Mouse (Mus musculus) adrenal gland, adult (tissue): ENCODE data around the gene Tmem140.

Experiments
- DNase-seq, 2 experiments: peaks; one replicate each; pipeline ENCODE4 v3.0.0; 2022 to 2023; ENCODE audit warnings: low spot score in 1 of 2; ENCODE audit not compliant: inconsistent age in 2 of 2

Gene Tmem140

DNA sequence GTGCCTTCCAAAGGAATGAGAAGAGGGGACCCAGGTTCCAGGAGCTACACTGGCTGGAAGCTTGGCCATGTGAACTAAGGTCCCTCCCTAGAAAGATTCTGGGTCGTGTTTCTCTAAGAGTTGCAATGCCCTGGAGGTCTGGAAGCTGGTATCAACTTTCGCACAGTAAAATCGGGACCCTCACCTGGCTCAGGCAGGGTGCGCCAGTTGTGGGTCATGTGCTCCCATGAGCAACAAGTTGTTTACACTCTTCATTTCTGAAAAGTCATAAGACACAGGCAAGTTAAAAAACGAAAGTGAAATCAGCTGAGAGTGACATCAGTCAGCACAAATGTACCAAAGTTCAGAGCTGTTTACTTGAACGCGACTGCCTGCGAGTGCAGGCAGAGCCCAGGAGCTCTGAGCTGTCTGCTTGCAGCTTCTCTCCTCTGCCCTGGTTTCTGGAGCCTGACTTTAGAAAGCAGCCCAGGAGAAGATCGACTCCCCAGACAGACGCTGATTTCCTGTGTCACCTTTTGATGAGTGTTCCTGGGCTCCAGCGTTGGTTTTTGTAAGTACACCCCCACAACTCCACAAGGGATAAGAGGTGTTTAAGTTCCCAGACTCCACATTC is at the start of gene Tmem140:
TSS of gene Tmem140 (plus strand) at position 356 of the 613 bp plus-strand sequence.
- peak; percentile 64 to 90 for DNase-seq

DNA sequence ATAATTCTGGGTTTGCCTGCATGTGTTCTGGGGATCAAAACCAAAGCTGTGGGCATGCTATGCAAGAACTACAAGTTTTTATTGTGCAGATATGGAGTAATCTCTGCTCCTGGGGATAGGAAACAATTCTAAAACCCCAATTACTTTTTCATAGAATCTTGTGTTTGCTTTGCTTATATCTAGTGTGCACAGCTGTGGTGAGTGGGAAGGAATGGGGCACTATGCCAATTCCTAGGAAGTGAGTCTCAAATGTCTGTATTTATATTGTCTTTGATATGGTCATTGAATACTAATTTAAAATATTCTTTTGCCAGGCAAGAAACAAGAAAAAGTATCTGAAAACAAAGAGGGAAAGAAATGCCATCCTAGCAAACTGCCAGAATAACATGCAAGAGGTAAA is 38.5 kb upstream of the Tmem140 start:
- no peak for DNase-seq

DNA sequence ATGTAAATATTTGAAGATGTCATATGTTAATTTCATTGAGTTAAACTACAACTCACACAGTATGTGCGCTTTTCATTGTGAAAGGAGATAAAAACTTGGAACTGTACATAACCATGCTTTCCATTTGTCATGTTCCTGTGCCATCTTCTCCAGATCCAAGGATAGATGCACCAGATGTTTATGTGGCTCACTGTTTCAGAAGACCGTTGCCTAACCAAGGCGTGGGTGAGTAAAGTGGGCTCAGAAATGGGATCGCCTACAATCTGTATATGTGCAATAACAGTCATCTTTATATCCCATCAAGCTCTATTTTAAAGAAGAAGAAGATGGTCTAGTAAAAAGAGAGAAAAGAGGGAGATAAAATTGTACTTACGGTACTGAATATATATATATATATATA is 30.6 kb upstream of the Tmem140 start:
- no peak for DNase-seq

DNA sequence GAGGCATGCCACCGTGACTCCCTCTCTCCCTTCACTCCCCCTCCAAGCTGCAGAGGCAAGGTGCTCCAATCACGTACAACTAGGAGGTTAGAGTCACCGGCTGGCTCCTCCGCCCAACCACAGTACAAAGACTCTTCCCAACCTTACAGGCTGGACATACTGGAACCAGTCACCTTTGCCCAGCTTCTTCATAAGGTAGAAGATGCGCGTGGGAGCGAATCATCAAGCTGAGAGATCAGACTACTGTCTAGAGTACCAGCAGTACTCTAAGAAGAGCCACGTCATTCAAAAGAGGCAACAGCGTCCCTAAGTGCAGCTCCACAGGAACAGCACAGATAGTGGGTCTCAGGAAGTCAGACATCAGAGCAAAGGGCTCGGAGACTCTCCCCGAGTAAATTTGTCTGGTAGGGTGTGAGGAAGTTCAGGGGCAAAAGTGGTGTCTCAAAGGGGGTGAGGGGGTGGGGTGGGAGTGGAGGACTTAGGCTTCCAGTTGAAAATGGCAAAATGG is 1.3 kb upstream of the Tmem140 start:
- peak in 1 of 2 experiments; percentile 29 for DNase-seq

DNA sequence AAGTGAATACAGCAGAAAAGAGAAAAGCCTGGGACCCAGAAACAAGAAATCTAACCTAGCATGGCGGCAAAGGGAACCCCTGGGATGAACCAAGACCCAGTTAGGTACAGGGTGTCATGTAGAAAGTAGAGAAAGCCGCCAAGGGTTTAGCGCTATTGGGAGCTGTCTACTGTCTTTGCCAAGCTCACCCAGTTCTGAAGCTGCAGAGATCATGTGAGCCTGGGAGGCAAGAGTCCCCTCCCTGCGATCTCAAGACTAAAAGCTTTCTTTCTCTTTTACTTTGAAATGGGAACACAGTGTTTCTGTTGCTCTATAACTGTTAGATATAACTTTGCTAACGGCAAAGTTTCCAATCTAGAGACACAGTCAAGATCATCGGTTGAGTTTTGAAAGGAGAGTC is 565 bp upstream of the Tmem140 start:
- DNase-seq: peak; percentile 55 to 76

DNA sequence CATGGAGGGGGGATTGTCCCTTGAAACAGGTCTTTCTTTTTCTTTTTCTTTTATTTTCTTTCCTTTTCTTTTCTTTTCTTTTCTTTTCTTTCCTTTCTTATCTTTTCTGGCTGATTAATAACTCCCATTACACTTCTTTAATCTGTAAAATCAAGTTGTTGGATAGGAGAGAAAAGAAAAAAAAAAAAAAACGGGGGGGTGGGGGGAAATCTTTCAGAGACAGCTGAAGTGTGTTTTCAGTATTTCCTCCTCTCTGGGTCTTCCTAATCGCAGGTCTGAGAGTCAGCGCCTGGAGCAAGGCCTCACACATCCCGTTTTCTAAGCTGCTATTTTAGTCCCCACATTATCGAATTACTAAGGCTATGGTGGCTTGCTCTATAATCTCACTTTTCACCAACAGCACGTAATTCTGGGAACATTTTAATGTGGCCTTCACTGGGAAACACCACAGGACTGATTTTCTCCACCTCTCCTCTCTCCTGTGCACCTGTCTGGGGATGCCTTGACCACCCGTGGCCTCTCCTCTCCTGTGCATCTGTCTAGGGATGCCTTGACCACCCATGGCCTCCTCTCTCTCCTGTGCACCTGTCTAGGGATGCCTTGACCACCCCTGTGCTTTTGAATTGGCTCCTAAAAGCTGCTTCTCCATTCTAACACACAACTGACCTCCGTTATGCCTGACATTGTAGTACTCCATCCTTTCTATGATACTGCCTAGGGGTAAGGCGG is 1.0 kb downstream of the Tmem140 start:
- DNase-seq: no peak

DNA sequence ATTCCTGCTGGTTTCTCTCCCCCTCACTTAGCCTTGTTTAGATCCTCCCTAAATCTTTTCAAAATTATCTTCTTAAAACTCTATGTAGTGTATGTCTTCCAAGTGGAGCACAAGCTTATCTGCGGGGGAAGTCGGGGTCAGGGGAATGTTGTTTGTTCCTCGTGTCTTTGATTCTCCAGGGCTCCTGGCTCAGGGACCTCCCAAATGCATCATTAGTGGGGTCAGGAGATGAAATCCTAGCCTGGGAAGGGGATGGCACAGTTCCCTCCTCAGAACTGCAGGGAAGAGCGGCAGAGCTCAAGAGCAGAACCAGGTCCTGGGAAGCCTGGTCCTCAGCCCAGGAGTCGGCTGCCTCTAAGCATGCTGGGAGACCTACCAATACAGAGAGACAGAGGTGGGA is 2.3 kb downstream of the Tmem140 start:
- peak in 1 of 2 experiments; percentile 67 for DNase-seq

DNA sequence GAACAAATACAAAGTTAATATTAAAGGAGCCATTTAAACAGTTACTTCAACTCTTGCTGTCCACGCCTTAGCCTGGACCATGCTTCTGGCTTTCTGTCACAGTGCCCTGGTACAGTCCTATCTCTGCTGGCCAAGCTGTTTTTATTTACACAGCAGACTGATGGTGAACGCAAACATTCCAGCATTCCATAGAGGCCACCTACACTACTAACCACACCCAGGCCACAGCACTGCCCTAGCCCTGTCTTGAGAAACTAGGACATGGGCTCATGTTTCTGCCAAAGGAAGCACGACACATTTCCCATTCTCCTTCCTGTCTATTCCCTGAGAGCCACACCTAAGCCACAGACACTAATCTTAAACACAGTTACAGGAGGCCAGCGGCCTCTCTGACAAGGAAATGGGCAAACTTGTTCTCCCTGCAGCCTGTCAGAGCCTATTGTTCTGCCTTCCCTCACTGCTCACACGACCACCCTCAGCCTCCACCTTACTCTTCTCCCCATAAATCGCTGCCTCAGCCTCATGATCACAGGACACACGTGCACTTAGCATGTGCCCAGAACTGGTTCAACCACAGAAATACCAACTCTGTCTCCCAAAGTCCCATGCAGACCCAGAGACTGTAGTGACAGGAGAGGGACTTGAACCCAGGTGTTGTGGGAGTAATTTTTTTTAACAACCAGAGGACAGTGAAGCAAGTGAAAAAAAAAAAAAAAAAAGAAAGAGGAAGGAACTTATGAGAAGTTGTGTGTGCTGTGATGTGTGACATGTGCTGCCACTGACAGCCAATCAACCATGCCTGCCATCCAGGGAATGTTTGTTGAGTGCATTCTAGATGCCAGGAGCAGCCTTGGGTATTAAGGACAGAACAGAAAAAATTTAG is 3.0 kb downstream of the Tmem140 start:
- DNase-seq: peak; percentile 38 to 66

DNA sequence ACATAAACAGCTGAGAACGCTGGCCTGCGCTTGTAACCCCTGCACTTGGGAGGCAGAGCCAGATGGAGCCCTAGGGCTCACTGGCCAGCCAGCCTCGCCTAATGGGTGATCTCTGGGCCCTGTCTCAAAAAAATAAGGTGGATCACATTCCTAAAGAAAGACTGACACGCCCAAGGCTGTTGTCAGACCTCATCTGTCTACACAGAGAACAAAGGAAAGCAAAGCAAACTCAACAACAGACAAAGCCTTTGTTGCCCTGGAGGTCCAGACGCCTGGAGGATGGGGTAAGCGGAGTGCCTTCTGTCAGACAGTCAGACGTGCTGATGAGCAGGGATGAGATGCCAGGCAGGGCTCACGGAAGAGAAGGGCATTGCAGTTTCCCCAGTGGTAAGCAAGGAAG is 3.8 kb downstream of the Tmem140 start:
- DNase-seq: peak in 1 of 2 experiments; percentile 20

DNA sequence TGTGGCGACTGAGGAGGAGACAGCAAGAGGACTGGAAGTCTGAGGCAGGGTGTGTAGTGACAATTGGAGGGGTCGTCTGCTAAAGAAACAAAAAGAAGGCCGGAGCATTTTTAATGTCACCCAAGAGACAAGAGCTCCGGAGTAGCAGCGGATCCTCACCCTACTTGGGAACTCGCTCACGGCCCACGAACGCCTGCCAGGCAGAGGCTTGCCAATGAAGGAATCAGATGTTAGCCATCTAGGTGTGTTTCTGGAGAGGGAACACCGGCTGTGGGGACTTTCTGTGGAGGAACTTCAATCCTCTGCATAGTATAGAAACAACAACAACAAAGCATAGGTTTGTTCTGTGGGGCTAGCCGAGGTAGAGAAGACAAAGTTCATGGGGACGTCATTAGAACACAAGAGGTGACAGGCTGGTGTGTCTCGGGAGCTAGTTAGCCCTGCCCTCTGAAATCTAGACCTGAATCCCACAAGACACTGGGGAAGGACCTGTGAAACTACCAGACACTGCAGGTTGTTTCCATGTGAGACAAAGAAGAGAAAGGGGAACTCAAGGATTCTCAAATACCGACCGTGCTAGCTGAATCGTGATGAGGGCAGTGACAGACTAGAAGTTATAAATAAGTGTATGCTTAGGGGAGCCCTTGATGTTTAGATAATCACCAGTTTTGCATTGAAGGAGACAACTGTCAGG is 4.5 kb downstream of the Tmem140 start:
- DNase-seq: peak in 1 of 2 experiments; percentile 18

DNA sequence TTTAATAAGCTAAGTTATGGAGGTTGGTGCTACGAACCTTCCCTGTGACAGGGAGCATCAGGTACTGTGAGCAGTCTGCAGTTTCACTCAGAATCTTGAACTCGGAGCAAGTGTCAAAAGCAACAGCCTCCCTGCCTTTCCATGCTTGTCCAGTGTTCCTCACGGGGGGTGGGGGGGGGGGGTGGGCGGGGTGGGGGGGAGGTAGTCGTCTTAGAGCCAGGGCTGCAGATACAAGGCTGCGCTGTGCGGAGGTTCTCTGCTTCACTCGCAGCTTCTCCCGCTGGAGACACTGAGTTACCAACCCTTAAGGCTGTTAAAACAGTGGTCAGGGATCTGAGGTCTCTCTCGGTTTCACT is 5.0 kb downstream of the Tmem140 start:
- peak in 1 of 2 experiments; percentile 17 for DNase-seq

DNA sequence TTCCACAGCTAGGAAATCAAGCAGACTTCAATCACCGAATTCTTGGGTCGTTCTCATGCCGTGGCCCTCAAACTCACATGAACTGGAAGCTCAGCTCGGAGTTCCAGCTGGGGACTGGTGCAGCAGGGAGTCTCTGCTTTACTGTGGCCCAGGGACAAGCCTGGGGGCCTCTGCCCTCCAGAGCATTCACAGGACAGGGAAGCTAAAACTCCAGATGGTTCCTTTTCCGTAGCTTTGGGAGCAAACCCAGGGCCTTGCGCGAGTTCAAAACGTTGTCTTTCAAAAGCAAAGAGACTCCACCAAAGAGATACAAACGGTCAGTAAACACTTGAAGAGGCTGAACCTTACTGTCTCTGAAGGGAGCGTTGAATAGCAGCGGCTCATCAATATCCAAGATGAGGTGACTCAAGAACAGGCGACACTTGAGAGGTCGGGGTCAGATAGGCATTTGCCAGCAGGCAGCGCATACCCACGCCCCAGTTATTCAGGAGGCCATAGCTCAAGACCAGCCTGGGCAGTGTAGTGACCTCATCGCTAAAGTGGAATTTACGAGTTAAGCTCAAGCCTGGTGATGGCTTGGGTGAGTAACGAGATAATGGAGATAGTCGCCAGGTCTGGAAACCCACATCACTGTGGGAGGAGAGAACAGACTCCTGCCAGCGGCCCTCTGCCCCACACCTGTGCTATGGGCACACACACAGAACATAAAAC is 5.7 kb downstream of the Tmem140 start:
- DNase-seq: peak in 1 of 2 experiments; percentile 33

DNA sequence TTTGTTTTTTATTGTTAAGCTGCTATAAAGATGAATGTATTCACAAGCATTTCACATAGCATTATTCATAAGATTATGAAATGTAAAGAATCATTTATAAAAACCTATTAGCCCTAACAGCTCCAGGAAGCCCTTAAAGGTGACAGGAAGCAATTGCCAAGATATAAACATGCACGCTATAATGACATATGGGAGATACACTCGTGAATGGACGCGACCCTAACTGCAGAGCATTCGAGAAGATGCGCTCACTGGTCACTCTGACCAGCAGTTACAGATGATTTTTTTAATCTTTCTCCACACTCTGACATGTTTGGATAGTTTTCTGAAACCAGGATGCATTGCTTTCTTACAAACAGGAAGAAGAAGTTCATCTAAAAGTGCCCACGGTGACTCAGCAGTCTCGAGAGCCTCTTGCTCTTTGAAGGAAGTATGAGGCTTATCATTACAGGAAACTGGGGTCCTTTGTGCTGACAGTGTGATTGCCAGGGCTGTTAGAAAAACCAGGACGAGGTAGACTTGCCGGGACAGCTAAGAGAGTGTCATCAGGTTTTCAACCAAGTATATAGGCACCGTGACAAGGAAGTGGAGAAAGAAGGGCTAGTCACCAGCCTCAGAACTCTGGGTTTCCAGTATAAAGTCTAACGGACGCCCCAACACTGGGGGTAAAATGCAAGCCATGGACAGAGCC is 6.4 kb downstream of the Tmem140 start:
- DNase-seq: peak in 1 of 2 experiments; percentile 65

DNA sequence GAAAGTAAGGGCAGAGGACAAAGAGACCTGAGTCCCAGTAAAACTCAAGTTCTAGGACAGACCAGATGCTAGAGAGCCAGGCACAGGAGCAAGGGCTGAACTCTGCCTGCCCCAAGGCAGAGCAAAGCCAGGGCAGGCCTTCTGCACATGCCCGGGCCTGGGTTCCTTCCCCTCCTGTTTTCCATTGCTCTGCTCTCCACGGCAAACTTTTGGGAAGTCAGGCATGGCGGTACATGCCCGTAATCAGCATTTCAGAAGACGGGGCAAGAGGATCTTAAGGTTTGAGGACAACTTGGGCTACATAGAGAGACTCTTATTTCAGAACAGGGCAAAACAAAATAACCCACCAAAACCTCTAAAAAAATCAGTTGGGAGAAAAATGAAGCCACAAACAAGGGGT is 7.2 kb downstream of the Tmem140 start:
- DNase-seq: no peak

DNA sequence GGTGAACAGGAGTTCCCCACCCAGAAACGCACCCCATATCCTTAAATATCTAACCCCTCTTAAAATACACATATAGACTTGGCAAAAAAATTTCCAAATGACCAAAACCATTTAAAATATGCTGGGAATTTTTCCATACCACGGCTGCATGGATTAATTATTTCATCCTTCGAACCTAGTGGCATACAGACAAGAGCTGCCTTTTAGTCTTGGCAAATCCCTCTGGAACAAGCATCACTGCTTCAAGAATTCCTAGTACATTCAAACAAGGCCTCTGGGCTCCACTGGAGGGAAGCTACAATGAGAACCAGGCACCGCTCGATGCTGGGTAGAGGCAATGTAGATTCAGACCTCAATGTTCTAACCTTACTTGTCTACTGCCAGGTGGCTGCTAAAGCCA is 7.8 kb downstream of the Tmem140 start:
- DNase-seq: no peak

DNA sequence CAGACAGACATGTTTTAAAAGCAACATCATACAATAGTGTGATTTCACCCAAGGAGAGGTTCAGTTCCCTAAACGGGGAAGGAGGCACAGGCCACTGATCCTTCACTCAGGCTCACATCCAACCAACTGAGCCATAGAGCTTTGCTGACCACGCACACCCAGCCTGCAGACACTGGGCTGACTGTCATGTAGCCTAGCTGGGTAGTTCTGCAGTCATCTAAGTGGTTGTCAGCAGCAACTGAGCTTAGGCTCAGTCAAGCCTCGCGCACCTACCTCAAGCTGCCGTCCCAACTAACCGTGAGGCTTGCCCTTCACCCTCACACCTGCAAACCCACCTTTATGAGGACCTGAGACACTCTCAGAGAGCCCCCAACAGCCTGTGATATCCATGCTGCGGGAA is 9.0 kb downstream of the Tmem140 start:
- DNase-seq: no peak

DNA sequence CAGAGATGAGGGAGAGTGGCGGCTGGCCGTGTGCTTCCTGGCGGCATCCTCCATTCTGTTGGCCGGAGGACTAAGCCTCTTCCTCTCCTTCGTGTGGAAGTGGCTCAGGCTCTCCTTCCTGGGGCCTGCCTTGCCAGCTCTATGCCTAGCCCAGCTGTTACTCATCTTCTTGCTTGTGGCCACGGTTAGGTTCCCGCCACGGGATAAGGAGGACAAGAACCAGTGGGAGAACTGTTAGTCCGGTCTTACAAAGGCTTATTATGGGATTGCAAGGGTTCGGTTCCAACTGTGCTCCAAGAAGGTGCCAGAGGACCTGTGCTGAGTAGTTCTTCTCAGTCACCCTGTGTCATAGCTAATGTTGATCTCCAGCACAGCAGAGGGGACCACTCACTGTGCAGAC is 9.9 kb downstream of the Tmem140 start:
- DNase-seq: peak in 1 of 2 experiments; percentile 25

DNA sequence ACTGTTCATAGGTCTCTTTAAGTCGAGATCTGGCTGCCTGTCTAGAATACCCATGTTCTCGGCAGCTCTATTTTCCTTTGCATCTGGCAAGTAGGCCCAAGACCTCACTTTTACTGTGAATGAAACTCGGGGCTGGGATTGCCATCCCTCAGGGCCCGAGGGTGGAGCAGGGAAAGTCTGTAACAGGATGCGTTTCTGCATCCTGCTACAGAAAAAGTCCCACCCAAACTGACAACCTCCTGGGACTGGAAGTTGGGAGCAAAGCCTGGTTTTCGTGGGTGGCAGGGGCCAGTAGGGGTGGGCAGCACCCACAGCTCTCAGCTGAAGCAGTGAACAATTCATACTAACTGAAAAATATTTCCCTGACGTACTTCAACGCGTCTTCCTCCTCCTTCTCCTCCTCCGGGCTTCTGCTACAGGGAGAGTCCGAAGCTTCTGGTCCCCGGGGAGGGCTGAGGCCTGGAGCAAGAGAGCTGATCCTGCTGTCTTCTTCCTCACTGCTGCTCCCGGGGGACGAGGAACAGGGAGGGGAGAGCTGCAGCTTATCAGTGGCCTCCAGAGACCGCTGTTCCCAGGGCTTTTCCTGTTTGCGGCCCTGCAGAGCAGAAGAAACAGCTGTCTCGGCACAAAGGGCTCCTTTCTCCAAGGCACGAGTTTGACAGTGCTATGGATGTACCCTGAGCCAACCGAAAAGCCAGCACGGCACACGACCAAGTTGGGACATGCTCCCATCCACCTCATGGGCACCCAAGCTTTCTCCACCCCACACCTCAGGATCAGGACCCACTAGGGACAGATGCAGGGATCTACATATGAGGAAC is 11.4 kb downstream of the Tmem140 start:
- peak; percentile 69 to 78 for DNase-seq

DNA sequence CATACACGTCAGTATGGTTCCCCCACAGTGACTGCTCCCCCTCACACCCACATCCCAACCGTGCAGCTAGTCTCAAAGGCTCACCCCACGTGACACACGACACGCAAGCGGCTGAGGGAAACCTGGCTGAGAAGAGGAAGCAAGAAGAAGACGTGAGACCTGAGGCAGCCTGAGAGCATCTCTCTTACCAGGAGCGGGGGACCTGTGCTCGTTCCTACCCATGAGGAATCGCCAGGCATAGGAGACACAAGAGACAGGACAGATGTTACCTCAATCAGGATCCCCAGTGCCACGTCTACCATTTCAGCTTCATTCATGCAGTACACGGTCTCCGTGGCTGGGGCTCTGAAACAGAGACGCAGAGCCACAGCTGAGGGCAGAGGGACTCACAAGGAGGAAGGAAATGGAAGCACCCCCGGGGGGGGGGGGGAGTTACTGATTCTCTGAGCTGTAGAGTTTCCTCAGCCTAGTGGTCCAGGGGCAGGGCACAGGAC is 12.4 kb downstream of the Tmem140 start:
- peak in 1 of 2 experiments; percentile 64 for DNase-seq
